Mouse (Mus musculus) mature B cell (primary cell): ENCODE measurements around the gene Car15.

Experiments used
- in situ Hi-C: fragments of 300-500 bp; cut with MboI; formaldehyde crosslinking; loops from 2 replicates; pipeline ENCODE4 v1.14.3; 2019

Gene Car15

GRCm38 (mm10) chr16:17838051-17838450 is at the start of gene Car15:
Gene Car15, minus strand, starts transcription at chr16:17838364.
- in situ Hi-C loops = no loop called here

GRCm38 (mm10) chr16:17884116-17884515 is 46.0 kb upstream of the Car15 start:
- in situ Hi-C loops = no loop called here

- in situ Hi-C loops = no loop called here
Observed at GRCm38 (mm10) chr16:17882196-17882595, 44.0 kb upstream of the Car15 start.

GRCm38 (mm10) chr16:17879571-17879970 is 41.4 kb upstream of the Car15 start:
- in situ Hi-C loops = no loop called here

- in situ Hi-C loops = no loop called here
Observed at GRCm38 (mm10) chr16:17876096-17876495, 37.9 kb upstream of the Car15 start.

GRCm38 (mm10) chr16:17875174-17875573 is 37.0 kb upstream of the Car15 start:
- in situ Hi-C loops = no loop called here

GRCm38 (mm10) chr16:17872995-17873394 is 34.8 kb upstream of the Car15 start:
- in situ Hi-C loops = no loop called here

GRCm38 (mm10) chr16:17871248-17871647 is 33.1 kb upstream of the Car15 start:
- in situ Hi-C loops = no loop called here

- in situ Hi-C loops = no loop called here
Observed at GRCm38 (mm10) chr16:17865770-17866169, 27.6 kb upstream of the Car15 start.

- in situ Hi-C loops = no loop called here
Observed at GRCm38 (mm10) chr16:17865293-17865692, 27.1 kb upstream of the Car15 start.

GRCm38 (mm10) chr16:17858592-17858991 is 20.4 kb upstream of the Car15 start:
- in situ Hi-C loops = no loop called here

- in situ Hi-C loops = no loop called here
Observed at GRCm38 (mm10) chr16:17857157-17857556, 19.0 kb upstream of the Car15 start.

- in situ Hi-C loops = no loop called here
Observed at GRCm38 (mm10) chr16:17853263-17853662, 15.1 kb upstream of the Car15 start.

- in situ Hi-C loops = no loop called here
Observed at GRCm38 (mm10) chr16:17851860-17852259, 13.7 kb upstream of the Car15 start.

GRCm38 (mm10) chr16:17851331-17851730 is 13.2 kb upstream of the Car15 start:
- in situ Hi-C loops = no loop called here

- in situ Hi-C loops = no loop called here
Observed at GRCm38 (mm10) chr16:17849486-17849885, 11.3 kb upstream of the Car15 start.

- in situ Hi-C loops = no loop called here
Observed at GRCm38 (mm10) chr16:17848928-17849327, 10.8 kb upstream of the Car15 start.

- in situ Hi-C loops = no loop called here
Observed at GRCm38 (mm10) chr16:17848431-17848830, 10.3 kb upstream of the Car15 start.

GRCm38 (mm10) chr16:17843701-17844365 is 5.7 kb upstream of the Car15 start:
- in situ Hi-C loops = no loop called here

- in situ Hi-C loops = no loop called here
Observed at GRCm38 (mm10) chr16:17842437-17842836, 4.3 kb upstream of the Car15 start.

GRCm38 (mm10) chr16:17839976-17840375 is 1.8 kb upstream of the Car15 start:
- in situ Hi-C loops = no loop called here

- in situ Hi-C loops = no loop called here
Observed at GRCm38 (mm10) chr16:17835481-17835880, 2.7 kb downstream of the Car15 start.

GRCm38 (mm10) chr16:17834543-17834942 is 3.6 kb downstream of the Car15 start:
- in situ Hi-C loops = no loop called here
